Mouse (Mus musculus): ENCODE results near the gene Cc2d2a. TPM values are rescaled to one million over a fixed set of nuclear protein-coding genes. Genes with fewer than 3 reads are reported as not detected.

Cc2d2a gene
- polyA plus RNA-seq (2012; rRNA removed) = 1.6 and 1.9 TPM in 2 replicates

DNA sequence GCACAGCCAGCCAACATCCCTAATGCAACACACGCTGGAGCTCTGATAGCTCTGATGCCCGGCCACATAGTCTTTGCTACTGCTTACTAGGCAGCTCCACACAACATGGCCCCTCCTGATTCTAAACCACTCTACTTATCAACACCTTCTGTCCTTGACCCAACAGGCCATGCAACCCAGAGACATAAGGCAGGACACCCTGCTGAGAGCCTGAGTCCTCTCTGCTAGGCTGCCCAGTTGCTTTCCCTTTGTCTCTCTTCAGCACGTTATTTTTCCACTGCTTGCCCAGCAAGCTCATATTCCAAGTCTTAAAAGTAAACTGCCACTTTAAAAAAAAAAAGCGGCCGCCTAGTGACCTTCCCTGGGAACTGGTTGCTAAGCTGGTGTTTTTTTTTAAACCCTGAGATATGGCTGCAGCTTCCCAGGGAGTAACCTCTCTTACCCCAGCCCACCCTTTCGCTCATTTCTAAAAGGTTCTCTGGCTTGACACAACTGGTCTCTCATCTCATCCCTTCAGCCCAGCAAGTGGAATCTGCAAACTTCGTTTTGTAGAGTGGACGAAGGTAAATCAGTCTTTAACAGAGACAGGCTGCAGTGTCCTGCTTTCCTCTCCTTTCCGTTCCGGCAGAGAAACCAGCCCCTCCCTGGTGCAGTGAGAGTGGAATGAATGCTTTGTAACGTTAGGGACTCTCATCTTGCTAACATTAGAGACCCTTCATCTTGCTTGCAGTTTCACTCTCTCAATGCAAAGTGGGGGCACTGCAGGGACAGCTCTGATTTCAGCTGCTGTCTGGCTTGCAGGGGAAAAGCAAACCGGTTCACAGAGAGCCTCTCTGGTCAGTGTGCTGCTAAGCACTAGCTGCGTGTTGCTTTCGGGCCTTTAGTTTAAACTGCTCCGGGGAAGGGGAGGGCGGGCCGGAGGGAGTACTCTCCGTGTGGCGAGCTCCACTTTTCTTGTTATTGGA lies at the start of gene Cc2d2a:
TSS of gene Cc2d2a (plus strand) at position 350 of the 965 bp plus-strand sequence.
- DNase-seq (ENCODE audit: low read depth, low spot score) = peak; percentile 45
- WGBS = 3% methylated on average over 19 of the region's 19 CpGs

DNA sequence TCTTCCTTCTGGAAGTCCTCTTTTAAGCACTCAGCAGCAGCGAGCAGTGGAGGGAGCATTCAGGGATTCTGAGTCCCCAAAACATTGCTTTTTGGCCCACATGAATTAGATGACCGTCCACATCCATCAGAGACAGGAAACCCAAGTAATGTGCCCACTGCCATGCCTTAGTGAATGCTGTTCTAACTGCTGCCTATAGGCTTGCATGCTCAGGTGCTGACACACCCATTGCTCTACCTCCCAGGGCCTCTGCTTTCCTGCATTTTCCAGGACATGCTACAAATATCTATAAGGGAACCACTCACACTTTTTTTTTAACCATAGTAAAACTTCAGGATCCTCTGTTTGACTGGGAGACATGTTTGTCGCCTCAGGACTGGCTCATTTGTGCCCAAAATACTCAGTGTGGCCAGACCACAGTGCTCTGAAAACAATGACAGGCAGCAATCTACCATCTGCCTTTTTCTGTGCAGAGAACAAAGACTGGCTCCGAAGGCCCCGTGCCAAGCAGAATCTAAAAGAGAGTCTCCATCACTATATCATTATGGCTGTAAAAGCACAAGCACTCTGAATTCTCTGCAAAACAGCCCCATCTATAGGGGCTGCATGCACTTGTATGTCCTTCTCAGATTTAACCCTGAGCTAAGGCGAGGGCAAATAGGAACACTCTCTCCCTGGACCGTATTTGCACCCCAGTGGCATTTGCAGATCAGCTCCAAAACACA lies 40.4 kb upstream of the Cc2d2a start:
- 68% methylated on average over 7 of the region's 7 CpGs for WGBS
- DNase-seq (ENCODE audit: low read depth, low spot score) = no peak

DNA sequence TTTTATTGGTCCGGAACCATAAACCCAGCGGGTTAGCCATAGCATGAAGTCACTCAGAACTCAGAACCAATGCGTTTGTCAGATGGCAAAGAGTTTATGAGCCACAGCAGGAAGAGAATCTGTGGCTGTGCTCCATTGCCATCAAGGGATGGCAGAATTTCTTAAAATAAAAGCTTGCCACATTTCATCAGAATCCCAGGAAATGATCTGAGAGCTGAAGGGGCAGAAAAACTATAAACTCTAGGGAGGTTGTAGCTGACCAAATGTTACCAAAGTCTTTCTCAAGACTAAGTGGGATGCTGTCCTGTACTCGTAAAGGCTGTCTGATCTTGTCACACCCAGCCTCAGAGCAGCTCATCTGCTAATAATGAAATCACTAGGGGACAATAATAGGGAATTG lies 36.7 kb upstream of the Cc2d2a start:
- 48% methylated on average over 4 of the region's 4 CpGs for WGBS
- DNase-seq (ENCODE audit: low read depth, low spot score) = no peak

GRCm38 (mm10) chr5:43634071-43634601 lies 28.0 kb upstream of the Cc2d2a start:
- no peak for DNase-seq (ENCODE audit: low read depth, low spot score)
- 79% methylated on average over 5 of the region's 5 CpGs for WGBS

DNA sequence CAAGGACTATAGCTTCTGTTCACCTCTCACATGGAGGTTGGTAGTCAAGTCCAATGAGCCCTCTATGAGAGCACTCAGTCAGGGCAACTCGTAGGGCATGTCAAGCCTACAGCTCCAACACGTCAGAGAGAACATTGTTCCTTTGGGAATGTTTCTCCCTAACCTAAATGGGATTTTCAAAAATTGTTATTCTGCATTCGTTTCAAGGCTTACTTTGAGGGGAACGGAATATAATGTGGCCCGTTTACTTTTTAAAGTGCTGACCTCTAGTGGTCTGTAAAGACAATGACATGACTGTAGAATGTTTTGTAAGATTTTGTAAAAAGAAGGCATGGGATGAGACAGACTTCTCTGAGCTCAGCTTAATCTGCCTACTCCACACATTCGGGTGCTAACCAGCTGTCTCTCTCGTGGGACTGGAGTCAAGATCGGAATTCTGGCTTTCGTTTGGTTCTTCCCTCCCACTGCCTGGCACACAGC lies 27.5 kb upstream of the Cc2d2a start:
- DNase-seq (ENCODE audit: low read depth, low spot score) = no peak
- WGBS = 27% methylated on average over 9 of the region's 9 CpGs

DNA sequence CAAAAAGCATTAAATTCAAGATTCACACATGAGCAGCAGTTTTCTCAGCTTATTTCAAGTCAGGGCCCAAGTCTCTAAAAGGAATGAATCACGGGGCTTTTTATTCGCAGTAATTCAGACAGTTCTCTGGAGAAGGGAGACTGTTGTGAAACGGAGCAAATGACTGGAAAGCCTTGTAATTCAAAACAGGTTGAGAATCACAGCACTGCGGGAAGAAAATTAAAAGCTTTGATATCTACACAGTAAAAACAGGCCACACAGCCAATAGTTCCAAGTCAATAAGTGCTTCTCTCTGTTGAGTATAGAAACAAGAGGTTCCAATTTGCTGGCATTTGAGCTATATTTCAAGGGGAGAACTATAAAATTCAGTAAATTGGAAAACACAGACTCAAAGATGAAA lies 17.1 kb upstream of the Cc2d2a start:
- DNase-seq (ENCODE audit: low read depth, low spot score) = no peak
- WGBS = 68% methylated on average over 4 of the region's 4 CpGs

GRCm38 (mm10) chr5:43647098-43647774 lies 14.9 kb upstream of the Cc2d2a start:
- WGBS = 67% methylated on average over 12 of the region's 12 CpGs
- no peak for DNase-seq (ENCODE audit: low read depth, low spot score)

- no peak for DNase-seq (ENCODE audit: low read depth, low spot score)
- 90% methylated on average over 3 of the region's 3 CpGs for WGBS
Measured at GRCm38 (mm10) chr5:43661498-43661897, 648 bp upstream of the Cc2d2a start.

DNA sequence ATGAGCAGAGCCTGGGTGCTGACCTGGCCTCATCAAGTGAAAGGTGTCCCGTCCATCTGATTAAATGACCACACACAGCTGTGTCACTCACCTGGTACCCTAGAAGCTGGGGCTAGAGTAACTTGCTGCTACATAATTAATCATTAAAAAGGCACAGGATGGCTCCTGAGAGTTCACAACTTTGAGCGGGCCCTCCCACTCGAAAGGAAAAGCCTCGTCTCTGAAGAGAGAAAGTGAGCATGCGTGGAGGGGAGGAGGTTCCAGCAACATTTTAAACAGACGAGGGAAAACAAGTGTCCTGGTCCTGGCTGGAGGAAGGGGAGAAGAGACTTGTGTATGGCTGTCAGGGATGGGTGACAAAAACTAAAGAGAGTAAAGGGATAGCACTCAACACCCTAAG lies 1.4 kb downstream of the Cc2d2a start:
- DNase-seq (ENCODE audit: low read depth, low spot score) = no peak
- whole genome bisulfite sequencing = 41% methylated on average over 6 of the region's 6 CpGs

DNA sequence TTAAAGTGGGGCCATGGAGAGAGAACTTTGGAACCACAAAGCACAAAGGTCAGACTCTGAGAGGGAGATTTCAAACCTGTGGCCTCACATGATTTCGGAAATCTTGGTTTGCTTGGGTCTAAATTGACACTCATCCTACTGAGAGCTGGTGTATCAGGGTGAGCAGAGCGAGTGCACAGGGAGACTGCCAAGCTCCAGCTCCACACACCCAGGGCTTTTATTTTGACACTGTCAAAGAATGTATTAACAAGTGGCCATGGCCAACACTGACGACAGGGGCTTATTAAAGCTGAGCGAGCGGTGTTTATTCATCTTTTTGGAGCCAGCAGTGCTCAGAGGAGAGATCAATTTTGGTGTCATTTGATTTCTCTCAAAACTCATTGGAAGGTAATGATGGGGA lies 3.0 kb downstream of the Cc2d2a start:
- WGBS = 23% methylated on average over 5 of the region's 5 CpGs
- DNase-seq (ENCODE audit: low read depth, low spot score) = no peak

DNA sequence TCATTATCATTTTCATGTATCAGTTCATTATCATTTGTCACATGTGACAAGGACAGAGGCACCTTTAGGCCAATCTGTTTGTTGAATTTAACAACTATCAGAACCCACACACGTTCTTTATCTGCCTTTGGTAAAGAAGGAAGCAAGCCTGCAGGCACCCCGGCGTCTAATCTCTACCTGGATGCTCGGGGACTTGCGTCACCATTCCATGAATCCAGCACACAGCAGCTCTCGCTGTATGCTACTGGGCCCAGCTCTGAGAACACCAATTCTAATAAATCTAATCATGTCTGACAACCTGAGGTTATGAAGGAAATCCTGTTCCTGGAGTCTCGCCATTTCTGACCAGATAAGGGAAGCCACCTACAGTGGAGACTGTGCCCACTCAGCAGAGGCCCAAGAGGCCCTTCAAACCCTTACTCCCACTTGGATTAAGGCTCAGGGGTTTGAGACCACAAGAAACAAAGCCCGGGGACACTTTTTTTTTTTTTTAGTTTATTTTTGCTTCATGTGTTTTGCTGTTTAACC lies 7.0 kb downstream of the Cc2d2a start:
- WGBS = 83% methylated on average over 8 of the region's 8 CpGs
- DNase-seq (ENCODE audit: low read depth, low spot score) = no peak

GRCm38 (mm10) chr5:43672177-43672911 lies 10.2 kb downstream of the Cc2d2a start:
- DNase-seq (ENCODE audit: low read depth, low spot score) = peak; percentile 75
- WGBS = 2% methylated on average over 12 of the region's 12 CpGs

- DNase-seq (ENCODE audit: low read depth, low spot score) = no peak
- 74% methylated on average over 2 of the region's 2 CpGs for WGBS
Measured at GRCm38 (mm10) chr5:43673083-43673482, 10.9 kb downstream of the Cc2d2a start.

- no peak for DNase-seq (ENCODE audit: low read depth, low spot score)
- 91% methylated on average over 5 of the region's 5 CpGs for WGBS
Measured at GRCm38 (mm10) chr5:43685466-43685865, 23.3 kb downstream of the Cc2d2a start.

DNA sequence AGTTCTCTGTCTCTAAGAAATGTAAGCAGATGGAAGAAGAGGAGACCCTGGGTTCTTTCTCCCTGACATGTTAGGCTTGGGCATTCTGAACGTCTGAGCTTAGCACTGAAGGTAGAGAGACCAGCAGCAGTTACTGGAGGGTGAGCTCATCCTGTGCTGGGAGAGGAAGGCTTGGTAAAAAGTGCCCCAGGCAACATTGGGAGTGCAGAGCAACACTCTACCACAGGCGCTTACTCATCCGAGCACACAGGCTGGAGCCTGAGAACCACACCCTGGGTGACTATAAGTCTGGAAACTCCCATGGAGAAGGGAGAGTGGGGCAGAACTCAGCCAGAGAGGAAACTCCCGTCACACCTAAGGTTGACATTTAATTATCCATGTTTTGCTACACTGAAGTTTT lies 30.3 kb downstream of the Cc2d2a start:
- 55% methylated on average over 4 of the region's 4 CpGs for WGBS
- DNase-seq (ENCODE audit: low read depth, low spot score) = peak; percentile 6

GRCm38 (mm10) chr5:43697133-43697532 lies 35.0 kb downstream of the Cc2d2a start:
- DNase-seq (ENCODE audit: low read depth, low spot score) = no peak
- WGBS = 93% methylated on average over 3 of the region's 3 CpGs

DNA sequence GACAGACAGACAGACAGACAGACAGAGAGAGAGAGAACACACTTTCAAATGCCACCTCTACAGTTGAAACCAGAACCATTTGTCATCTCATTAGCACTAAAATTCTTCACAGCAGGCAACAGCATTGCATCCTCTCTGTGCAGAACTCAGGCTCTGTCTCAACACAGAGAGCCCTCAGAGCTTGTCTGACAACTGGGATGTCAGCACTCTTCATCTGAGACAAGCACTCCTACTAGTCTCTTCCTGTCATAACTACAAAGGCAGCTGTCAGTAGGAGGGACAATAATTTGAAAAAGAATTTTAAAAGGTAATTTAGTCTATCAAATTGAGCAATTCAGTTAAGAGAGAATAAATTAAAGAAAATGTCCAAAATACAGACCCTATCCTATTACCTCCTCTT lies 37.1 kb downstream of the Cc2d2a start:
- DNase-seq (ENCODE audit: low read depth, low spot score) = no peak

GRCm38 (mm10) chr5:43721538-43722451 lies 59.6 kb downstream of the Cc2d2a start:
- no peak for DNase-seq (ENCODE audit: low read depth, low spot score)
- 84% methylated on average over 5 of the region's 5 CpGs for WGBS
